Mouse (Mus musculus): ENCODE results near the gene Oit1. TPM values are rescaled to one million over a fixed set of nuclear protein-coding genes. Genes with fewer than 3 reads are reported as not detected.

The Oit1 gene
- polyA plus RNA-seq, 2 experiments: 0.02 TPM; not detected in 1

DNA sequence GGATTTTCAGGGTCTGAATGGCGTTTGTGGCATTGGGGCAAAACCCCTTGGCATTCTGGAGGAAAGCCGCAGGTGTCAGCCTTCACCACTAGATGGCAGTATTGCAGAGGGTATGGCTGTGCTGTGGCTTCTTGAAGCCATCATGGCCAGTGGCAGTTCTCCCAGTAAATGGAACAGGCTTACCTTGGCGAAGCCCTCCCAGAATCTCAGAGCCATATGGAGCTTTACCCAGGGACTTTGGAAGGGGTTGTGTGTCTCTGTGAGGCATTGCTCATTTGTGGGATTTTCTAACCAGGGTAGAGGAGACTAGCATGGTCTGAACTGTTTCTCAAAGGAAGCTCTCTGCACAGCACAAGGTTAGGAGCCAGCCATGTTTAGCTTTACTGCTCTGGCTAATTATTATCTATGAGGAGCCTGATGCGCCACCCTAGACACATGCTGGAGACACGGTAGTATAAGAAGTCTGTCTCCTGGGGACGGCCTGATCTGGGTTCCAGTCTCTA, 22.5 kb downstream of the Oit1 start:
- peak; percentile 92 for TF ChIP-seq CTCF (IDR thresholded peaks at IDR 0.05; ENCODE audit: low read depth)
- no peak for TF ChIP-seq EP300 (IDR thresholded peaks at IDR 0.05; ENCODE audit: low read depth)
- DNase-seq (ENCODE audit: low read depth in 3 of 3, low spot score in 3 of 3): peak; percentile 16 to 23 (median 20)
- Histone ChIP-seq H3K27ac (no peak overlapping the region), H3K4me3 (ENCODE audit: insufficient read depth in 1 of 2, low read depth in 2 of 2, low read length in 2 of 2) (no peak overlapping the region), H3K4me2 (ENCODE audit: low read depth) (no peak overlapping the region), H3K27me3 (ENCODE audit: control insufficient read depth, insufficient read depth, low read length) (no peaks in the 10 kb centered on the region), H3K9ac (replicated peaks) (no peak overlapping the region), H3K36me3 (replicated peaks; ENCODE audit: control insufficient read depth, insufficient read depth, low read depth) (no peaks in the 10 kb centered on the region), H3K4me1 (replicated peaks; ENCODE audit: control insufficient read depth in 2 of 2, insufficient read depth in 2 of 2, low read length in 1 of 2) (peaks cover 0 to 5% of the 10 kb centered on the region in 2 experiments; a peak in 2 of 4 replicates), H3K9me3 (ENCODE audit: control insufficient read depth, low read length) (no peaks in the 10 kb centered on the region)
- WGBS (ENCODE audit: insufficient replicate concordance): 25% methylated on average over 6 of the region's 6 CpGs
- no peak for ATAC-seq (ENCODE audit: insufficient read depth)

DNA sequence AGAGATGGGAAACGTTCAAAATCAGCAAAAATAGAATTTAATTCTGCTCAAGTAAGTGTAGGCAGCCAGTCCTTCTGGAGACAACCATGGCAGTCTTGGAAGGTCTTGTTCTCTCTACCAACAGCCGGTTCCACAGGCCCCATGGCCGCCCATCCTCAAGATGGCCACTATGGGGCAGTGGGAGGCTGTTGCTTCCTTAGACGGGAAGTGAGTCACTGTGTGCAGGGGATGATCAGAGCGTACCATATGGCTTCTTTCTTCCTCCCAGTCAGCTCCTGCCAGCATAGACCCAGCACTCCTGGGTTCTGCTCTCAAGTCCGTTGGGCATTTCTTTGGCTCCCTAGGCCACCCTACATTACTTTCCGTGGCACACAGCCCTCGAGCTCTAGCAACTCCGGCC, 29.6 kb downstream of the Oit1 start:
- WGBS (ENCODE audit: insufficient replicate concordance): 42% methylated on average over 9 of the region's 9 CpGs
- Histone ChIP-seq H3K4me1 (replicated peaks; ENCODE audit: control insufficient read depth in 2 of 2, insufficient read depth in 2 of 2, low read length in 1 of 2) (no peaks in the 10 kb centered on the region), H3K9me3 (ENCODE audit: control insufficient read depth, low read length) (no peaks in the 10 kb centered on the region), H3K4me3 (ENCODE audit: insufficient read depth in 1 of 2, low read depth in 2 of 2, low read length in 2 of 2) (no peak overlapping the region), H3K27me3 (ENCODE audit: control insufficient read depth, insufficient read depth, low read length) (no peaks in the 10 kb centered on the region), H3K4me2 (ENCODE audit: low read depth) (no peak overlapping the region), H3K9ac (replicated peaks) (no peak overlapping the region), H3K36me3 (replicated peaks; ENCODE audit: control insufficient read depth, insufficient read depth, low read depth) (no peaks in the 10 kb centered on the region), H3K27ac (no peak overlapping the region)
- DNase-seq (ENCODE audit: low read depth in 3 of 3, low spot score in 3 of 3): no peak
- ATAC-seq (ENCODE audit: insufficient read depth): no peak
- TF ChIP-seq CTCF (IDR thresholded peaks at IDR 0.05; ENCODE audit: low read depth) (0 out of 2 replicates have a peak, but pooled peaks have one; percentile 24), EP300 (IDR thresholded peaks at IDR 0.05; ENCODE audit: low read depth) (no peak)

DNA sequence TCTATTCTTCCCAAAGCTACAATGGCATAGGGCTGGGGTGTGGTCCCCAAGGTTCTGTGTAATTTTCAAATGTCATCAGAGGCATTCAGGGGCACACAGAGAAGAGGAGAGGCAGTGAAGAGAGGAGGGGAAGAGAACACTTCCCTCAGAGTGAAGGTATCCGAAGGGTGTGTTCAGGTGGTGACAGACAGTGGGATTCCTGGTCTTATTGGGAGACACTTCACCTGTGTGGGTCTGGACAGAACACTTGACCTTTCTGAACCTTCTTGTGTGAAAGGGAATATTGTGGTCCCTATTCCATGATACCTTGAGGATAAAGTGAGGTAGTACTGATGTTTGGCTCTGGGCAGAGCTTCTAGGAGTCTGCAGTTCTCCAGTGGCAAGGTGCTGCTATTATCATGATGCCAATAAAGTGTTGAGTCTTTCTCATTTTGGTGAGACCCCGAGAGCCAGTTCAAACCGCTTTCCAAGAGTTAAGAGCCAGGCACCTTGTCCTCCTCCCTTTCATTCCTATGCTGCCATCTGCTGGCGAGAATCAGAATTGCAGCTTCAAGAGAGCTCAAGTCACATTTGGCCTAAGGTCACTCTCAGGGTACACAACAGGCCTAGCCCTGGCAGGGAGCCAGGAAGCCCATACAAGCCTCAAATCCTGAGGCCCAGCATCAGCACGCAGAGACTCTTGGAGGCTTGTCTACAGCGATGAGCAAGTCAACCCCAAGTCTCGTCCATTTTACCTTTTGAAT, 32.1 kb downstream of the Oit1 start:
- H3K36me3 ChIP-seq (replicated peaks; ENCODE audit: control insufficient read depth, insufficient read depth, low read depth): no peaks in the 10 kb centered on the region
- TF ChIP-seq EP300 (IDR thresholded peaks at IDR 0.05; ENCODE audit: low read depth) (no peak), CTCF (IDR thresholded peaks at IDR 0.05; ENCODE audit: low read depth) (peak; percentile 95)

DNA sequence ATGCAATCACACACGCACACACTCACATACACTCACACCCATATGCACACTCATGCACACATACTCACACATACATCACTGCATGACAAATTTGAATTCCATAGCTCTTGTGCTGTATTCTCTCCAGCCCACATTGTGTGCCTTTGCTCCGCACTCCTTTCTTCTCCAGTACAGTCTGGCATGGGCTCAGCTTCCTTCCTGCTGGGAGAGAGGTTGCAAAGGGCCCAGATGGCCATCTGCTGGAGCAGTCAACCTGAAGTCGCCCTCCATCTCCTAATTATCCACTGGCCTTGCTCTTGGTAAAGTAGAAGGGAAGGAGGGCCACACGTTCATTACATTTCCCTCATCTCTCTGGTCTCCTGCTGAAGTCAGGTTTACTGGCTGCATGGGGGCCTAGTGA, 33.0 kb downstream of the Oit1 start:
- no peak overlapping the region for H3K9ac ChIP-seq (replicated peaks)
- WGBS (ENCODE audit: insufficient replicate concordance): 60% methylated on average over 4 of the region's 4 CpGs
- H3K4me3 ChIP-seq (ENCODE audit: insufficient read depth in 1 of 2, low read depth in 2 of 2, low read length in 2 of 2): no peak overlapping the region
- DNase-seq (ENCODE audit: low read depth in 3 of 3, low spot score in 3 of 3) (no peak), ATAC-seq (ENCODE audit: insufficient read depth) (no peak)
- H3K4me1 ChIP-seq (replicated peaks; ENCODE audit: control insufficient read depth in 2 of 2, insufficient read depth in 2 of 2, low read length in 1 of 2): no peaks in the 10 kb centered on the region; a peak in 1 of 4 replicates
- H3K4me2 ChIP-seq (ENCODE audit: low read depth): no peak overlapping the region
- H3K36me3 ChIP-seq (replicated peaks; ENCODE audit: control insufficient read depth, insufficient read depth, low read depth): no peaks in the 10 kb centered on the region
- H3K27ac ChIP-seq: no peak overlapping the region
- H3K27me3 ChIP-seq (ENCODE audit: control insufficient read depth, insufficient read depth, low read length): no peaks in the 10 kb centered on the region
- TF ChIP-seq CTCF (IDR thresholded peaks at IDR 0.05; ENCODE audit: low read depth) (no peak), EP300 (IDR thresholded peaks at IDR 0.05; ENCODE audit: low read depth) (no peak)
- no peaks in the 10 kb centered on the region for H3K9me3 ChIP-seq (ENCODE audit: control insufficient read depth, low read length)

More for the DNA sequence above, 32.1 kb downstream of the Oit1 start:
- no peak overlapping the region for H3K4me2 ChIP-seq (ENCODE audit: low read depth)
- peak; percentile 46 to 62 (median 50) for DNase-seq (ENCODE audit: low read depth in 3 of 3, low spot score in 3 of 3)
- H3K9me3 ChIP-seq (ENCODE audit: control insufficient read depth, low read length): no peaks in the 10 kb centered on the region
- no peak overlapping the region for H3K4me3 ChIP-seq (ENCODE audit: insufficient read depth in 1 of 2, low read depth in 2 of 2, low read length in 2 of 2)
- ATAC-seq (ENCODE audit: insufficient read depth): 0 out of 2 replicates have a peak, but pooled peaks have one; percentile 21
- H3K9ac ChIP-seq (replicated peaks): no peak overlapping the region
- 20% methylated on average over 7 of the region's 7 CpGs for WGBS (ENCODE audit: insufficient replicate concordance)
- no peaks in the 10 kb centered on the region; a peak in 1 of 4 replicates for H3K4me1 ChIP-seq (replicated peaks; ENCODE audit: control insufficient read depth in 2 of 2, insufficient read depth in 2 of 2, low read length in 1 of 2)
- H3K27ac ChIP-seq: no peak overlapping the region
- no peaks in the 10 kb centered on the region for H3K27me3 ChIP-seq (ENCODE audit: control insufficient read depth, insufficient read depth, low read length)

DNA sequence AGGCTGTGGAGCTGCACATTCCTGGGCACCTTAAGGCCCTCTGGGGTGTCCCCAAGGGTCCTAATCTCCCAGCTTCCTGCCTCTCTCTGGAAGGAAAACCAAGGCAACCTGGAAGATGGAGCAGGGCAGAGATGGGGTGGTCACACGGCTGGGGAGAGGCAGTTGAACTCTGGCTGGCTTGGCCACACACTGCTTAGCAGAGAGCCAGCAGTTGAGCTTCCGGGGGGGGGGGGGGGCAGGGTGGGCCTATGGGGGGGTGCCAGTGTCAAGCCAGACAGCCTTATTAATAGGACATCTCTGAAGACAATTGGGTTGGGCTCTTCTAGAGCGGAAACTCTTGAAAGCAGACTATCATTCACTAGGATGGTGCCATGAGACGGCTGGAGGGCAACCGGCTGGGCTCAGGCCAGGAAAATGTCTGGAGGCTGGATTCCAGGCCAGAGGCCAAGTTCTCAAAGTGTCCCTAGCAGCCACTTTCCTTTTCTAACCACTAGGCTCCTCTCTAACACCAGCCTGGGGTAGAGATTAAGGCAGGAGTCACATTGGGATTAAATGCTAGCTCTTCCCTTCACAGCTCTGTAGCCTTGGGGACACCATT, 35.9 kb downstream of the Oit1 start:
- Histone ChIP-seq H3K4me2 (ENCODE audit: low read depth) (no peak overlapping the region), H3K36me3 (replicated peaks; ENCODE audit: control insufficient read depth, insufficient read depth, low read depth) (no peaks in the 10 kb centered on the region), H3K4me3 (ENCODE audit: insufficient read depth in 1 of 2, low read depth in 2 of 2, low read length in 2 of 2) (no peak overlapping the region), H3K27me3 (ENCODE audit: control insufficient read depth, insufficient read depth, low read length) (no peaks in the 10 kb centered on the region), H3K9me3 (ENCODE audit: control insufficient read depth, low read length) (no peaks in the 10 kb centered on the region), H3K4me1 (replicated peaks; ENCODE audit: control insufficient read depth in 2 of 2, insufficient read depth in 2 of 2, low read length in 1 of 2) (no peaks in the 10 kb centered on the region; a peak in 1 of 4 replicates), H3K27ac (no peak overlapping the region), H3K9ac (replicated peaks) (no peak overlapping the region)
- ATAC-seq (ENCODE audit: insufficient read depth) (no peak), DNase-seq (ENCODE audit: low read depth in 3 of 3, low spot score in 3 of 3) (no peak)
- TF ChIP-seq CTCF (IDR thresholded peaks at IDR 0.05; ENCODE audit: low read depth) (no peak), EP300 (IDR thresholded peaks at IDR 0.05; ENCODE audit: low read depth) (no peak)
- 61% methylated on average over 4 of the region's 5 CpGs for WGBS (ENCODE audit: insufficient replicate concordance)
